Mouse (Mus musculus) heart, postnatal 36 days (tissue): ENCODE measurements at regions not wholly inside any gene's neighbourhood (a gene's known extent, or its start where the extent isn't known, plus 50 kb on each side); places are given as distances from the start of the nearest gene placed in this dataset.

ENCODE experiments used
- DNase-seq, 2 experiments: peaks; one replicate each; pipeline ENCODE4 v3.0.0; 2021 to 2022
- intact Hi-C: fragments of 180-260 bp; cut with DNase I; formaldehyde crosslinking; loops from one replicate; pipeline ENCODE4 v1.15.1; 2025

- no peak for DNase-seq
- intact Hi-C loops: no loop called here
Measured at GRCm38 (mm10) chr10:117483091-117483600, 103.3 kb upstream of the Cpsf6 start.

DNA sequence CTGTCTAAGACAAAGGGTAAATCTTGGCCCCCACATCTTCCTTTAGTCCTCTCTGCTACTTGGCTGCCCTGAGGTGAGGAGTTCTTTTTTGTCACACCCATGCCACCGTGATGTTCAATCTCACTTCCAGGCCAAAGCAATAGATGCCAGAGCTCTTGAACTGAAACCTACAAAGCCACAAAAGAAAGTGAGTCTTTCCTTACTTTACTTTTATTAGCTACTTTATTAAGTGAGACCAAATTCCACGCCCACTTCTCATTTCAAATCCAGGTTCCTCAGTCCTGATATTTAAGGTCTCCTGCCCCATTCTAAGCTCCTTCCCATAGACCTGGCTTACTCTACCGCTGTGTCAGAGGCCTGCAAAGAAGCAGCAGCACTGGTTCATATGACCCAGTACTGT lies 102.5 kb upstream of the Cpsf6 start:
- intact Hi-C loops: no loop called here
- no peak for DNase-seq

DNA sequence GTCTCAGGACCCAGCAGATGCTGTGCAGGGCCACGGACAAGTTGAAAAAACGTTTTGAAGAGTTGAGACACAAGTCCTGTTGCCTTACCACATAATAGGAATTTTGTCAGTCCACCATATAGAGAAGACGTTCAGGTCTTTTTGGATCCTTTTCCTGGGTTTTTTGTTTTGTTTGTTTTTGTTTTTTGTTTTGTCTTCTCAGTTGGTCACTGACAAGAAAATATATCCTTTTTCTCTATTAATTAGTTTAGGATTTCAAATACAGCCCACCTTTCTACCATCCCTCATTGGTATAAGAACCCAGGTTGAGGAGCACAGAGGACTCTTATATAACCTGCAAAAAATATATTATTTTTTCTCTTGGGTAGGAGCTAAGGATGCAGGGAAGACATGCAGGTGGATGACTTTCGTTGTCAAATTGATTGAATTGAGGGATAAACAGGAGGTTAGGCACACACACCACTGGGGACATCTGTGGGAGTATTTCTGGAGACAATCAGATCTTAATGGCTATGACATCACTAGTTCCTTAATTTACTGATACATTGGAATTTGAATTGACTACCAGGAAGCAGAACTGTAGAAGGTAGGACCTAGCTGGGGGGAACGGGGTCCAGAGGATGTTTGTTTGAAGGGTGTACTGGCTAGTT lies 101.7 kb upstream of the Cpsf6 start:
- no peak for DNase-seq
- intact Hi-C loops: no loop called here

- DNase-seq: no peak
Measured at GRCm38 (mm10) chr10:117480456-117480850, 100.6 kb upstream of the Cpsf6 start.

GRCm38 (mm10) chr10:117479721-117480455 lies 100.1 kb upstream of the Cpsf6 start:
- DNase-seq: no peak
- intact Hi-C loops: no loop called here

More at GRCm38 (mm10) chr10:117480456-117480850, 100.6 kb upstream of the Cpsf6 start:
- intact Hi-C loops: no loop called here

DNA sequence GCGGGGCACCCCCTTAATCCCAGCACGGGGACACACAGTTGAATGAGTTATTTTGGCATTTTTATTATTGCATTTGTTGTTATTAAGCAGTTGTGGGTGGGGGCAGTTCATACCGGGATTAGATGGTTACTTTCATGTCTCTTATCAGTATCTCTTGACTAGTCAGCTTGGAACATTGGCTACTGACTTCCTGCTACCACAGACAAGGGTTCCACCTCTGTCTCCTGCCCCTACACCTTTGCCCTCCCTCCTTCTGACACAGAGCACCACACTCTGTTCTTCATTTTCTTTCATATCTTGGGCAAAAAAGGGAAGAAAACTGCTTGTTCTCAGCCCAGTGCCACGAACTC lies 99.1 kb upstream of the Cpsf6 start:
- no peak for DNase-seq
- intact Hi-C loops: no loop called here

DNA sequence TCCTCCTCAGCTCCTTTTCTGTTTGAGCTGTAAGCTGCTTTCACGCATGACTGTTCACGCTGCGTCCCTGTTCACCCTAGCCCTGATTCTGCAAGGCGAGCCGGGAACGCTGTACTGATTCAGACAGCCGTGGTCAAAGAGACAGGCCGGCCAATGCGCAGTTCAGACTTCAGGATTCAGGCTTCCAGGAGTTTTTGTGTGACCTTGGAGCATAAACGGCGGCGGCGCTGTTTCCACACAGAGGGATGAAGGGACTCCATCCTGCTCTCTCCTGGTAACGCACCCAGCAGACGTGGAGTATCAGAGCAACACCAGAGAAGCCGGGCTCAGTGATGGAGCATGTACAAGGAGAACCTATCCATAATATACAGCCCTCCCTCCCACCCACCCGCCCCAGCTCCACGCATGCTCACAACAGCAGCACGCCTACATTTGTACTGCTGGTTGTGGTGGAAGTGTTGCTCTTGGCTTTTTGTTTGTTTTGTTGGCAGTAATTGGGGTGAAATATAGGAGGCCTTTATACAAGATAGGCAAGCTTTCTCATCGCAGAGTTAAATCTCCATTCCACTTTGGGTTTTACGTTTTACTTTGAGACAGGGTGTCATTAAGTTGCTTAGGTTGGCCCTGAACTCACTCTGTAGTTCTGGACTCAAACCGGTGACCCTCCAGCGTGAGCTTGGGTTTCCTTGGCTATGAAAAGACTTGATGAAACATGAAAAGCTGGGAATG lies 98.6 kb upstream of the Cpsf6 start:
- intact Hi-C loops: no loop called here
- DNase-seq: no peak

GRCm38 (mm10) chr10:117477331-117478201 lies 97.8 kb upstream of the Cpsf6 start:
- no peak for DNase-seq
- intact Hi-C loops: no loop called here

GRCm38 (mm10) chr10:117475086-117475945 lies 95.5 kb upstream of the Cpsf6 start:
- no peak for DNase-seq
- intact Hi-C loops: no loop called here

- intact Hi-C loops: no loop called here
- no peak for DNase-seq
Measured at GRCm38 (mm10) chr10:117474351-117475085, 94.7 kb upstream of the Cpsf6 start.

- DNase-seq: no peak
- intact Hi-C loops: no loop called here
Measured at GRCm38 (mm10) chr10:117473471-117473870, 93.7 kb upstream of the Cpsf6 start.

DNA sequence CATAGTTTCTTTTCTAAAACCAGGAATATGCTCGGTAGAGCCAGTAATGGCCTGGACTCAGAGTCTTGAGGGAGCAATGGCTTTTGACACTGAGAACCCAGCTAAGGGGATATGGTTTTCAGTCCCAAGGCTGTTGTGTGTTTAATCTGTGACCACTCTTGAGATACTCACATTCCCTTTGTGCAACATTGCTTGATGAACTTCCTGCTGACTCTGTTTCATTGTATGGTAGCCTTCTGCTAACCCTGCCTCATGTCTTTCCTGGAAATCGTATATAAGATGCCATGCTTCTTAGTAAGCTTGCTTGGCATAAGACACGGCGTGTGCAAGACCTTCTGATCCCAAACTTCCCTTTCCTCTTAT lies 92.7 kb upstream of the Cpsf6 start:
- intact Hi-C loops: no loop called here
- DNase-seq: no peak

DNA sequence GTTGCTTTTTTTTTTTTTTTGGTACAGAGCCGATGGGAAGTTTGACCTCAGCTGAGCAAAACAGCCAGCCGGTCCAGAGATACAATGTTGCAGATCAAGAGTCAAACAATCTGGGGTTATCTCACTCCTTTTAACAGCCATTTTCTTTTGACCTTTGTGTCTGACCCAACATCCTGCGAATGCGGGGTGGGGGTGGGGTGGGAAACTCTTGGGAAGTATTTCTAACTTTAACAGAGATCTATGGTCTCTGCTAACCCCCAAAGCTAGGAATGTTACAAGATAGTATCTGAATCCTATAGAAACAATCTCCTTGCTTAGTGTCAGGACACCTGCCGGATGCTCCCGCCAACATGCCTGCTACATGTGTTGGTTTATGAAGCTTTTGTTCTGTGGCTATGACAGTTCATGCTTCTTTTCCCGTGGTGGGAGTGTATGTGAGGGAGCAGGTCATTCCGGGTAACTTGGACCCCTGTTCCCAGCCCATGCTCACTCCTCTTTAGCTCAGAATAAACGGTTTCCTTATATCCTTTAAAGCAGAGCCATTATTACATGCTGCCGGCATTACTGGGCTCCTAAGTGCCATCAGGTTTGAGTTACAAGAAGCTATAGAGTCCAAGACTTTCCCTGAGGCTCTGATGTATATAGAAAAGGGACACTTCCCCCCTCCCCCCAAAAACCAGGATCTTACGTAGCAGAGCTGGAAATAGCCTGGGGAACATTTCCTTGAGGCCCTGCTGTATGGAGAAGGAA lies 92.2 kb upstream of the Cpsf6 start:
- DNase-seq: no peak
- intact Hi-C loops: no loop called here

DNA sequence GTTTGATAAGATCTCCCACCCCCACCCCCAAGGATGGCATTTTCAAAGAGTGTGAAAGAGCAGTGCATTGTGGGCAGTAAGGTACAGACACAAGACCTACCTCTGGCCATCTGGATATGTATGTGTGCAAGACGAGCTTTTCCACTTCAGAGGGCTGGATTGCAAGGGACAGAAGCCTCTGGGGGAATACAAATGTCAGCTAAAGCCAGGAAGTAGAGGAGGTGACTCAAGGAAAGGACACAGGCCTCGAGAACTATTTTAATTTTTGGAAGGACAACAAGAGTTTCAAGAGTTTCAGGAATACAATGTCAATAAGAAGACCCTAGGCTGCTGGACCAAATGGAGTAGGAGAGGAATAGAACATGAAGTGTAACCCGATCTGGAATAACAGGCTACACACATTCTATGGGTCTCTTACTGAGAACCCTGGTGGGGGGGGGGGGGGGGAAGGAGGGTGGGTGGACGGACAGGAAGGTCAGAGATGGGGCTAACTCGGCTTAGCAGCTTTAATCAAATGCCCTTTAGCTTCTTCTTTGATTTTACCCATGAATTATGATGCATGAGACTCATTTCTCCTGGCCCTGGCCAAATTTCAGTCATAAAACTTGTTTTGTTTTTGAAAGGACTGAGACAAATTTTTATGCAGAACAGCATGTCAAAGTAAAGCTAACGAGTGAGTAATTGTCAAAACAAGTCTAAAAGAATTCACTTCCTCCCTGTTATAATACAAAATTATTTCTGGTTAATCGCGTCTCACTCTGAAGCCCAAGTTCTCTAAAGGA lies 91.4 kb upstream of the Cpsf6 start:
- intact Hi-C loops: no loop called here
- no peak for DNase-seq

DNA sequence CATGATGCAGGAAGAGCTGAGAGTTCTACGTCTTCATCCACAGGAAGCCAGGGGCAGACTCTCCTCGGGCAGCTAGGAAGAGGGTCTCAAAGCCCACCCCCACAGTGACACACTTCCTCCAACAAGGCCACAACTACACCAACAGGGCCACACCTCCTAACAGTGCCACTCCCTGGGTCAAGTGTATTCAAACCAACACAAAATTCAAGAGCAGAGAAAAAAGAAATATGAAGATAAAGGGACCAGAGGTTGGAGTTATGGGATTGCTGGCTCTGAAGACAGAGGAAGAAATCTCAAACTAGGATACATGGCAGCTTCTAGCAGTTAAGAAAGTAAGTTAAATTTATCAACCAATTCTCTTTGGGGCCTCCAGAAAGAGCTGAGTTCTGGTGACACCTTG lies 90.7 kb upstream of the Cpsf6 start:
- intact Hi-C loops: no loop called here

GRCm38 (mm10) chr10:117469573-117470090 lies 89.8 kb upstream of the Cpsf6 start:
- DNase-seq: no peak
- intact Hi-C loops: no loop called here

More for the DNA sequence above, 90.7 kb upstream of the Cpsf6 start:
- DNase-seq: no peak

DNA sequence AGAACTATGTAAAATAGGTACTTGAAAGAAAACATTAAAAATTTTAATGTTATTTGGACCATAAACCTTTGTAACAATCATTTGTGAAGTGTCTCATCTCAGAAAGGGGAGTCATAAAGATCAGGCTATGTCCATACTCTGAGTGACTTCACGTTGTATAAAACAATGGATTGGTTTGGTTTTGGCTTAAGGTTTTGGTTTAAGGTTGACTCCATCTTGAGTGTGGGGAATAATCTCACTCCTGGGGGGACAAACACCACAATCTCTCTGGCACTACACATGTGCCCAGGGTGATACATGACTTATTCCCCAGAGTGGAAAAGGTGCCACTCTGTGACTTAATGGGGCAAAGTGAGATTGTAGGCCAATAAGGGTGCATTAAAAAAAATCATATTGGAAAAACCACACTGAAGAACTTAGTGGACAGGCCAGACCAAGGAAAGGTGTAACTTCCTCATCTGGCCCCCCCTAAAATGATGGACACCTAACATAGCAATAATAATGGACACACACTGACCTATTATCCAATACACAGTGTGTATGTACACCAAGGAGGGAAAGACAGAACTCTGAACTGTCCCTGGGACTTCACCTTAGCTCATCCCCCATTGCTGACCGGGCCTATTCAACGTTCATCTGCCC lies 89.2 kb upstream of the Cpsf6 start:
- DNase-seq: no peak
- intact Hi-C loops: no loop called here
